Mouse (Mus musculus) stomach, embryonic 14.5 days (tissue): ENCODE measurements at regions not wholly inside any gene's neighbourhood (a gene's known extent, or its start where the extent isn't known, plus 50 kb on each side); places are given as distances from the start of the nearest gene placed in this dataset.

ENCODE experiments used
- ATAC-seq: fragments of 200-750 bp; cut with Nextera tagmentation; 2 replicates; pipeline ENCODE4 v1.8.0; 2017; ENCODE audit warnings: low read depth, moderate TSS enrichment; ENCODE audit not compliant: insufficient number of reproducible peaks, insufficient read depth, low FRiP score
- H3K27ac ChIP-seq: fragments of 300-500 bp; sonication (generic); 2 replicates; pipeline ENCODE4 v1.5.1; 2014; ENCODE audit warnings: mild to moderate bottlenecking, low read length, moderate library complexity, mixed read lengths
- H3K27me3 ChIP-seq: fragments of 300-500 bp; sonication (generic); 2 replicates; pipeline ENCODE4 v1.6.1; 2014; ENCODE audit warnings: low read length, control low read depth, mixed read lengths; ENCODE audit not compliant: control insufficient read depth, insufficient read depth
- H3K36me3 ChIP-seq: fragments of 300-500 bp; sonication (generic); 2 replicates; pipeline ENCODE4 v1.6.1; 2014; ENCODE audit warnings: mild to moderate bottlenecking, control low read depth, low read length, moderate library complexity, mixed read lengths; ENCODE audit not compliant: control insufficient read depth, insufficient read depth
- H3K4me1 ChIP-seq: fragments of 300-500 bp; sonication (generic); 2 replicates; pipeline ENCODE4 v1.6.1; 2014; ENCODE audit warnings: low read length, control low read depth, mixed read lengths; ENCODE audit not compliant: control insufficient read depth, insufficient read depth
- H3K4me2 ChIP-seq: fragments of 300-500 bp; sonication (generic); replicated peaks from 2 replicates; pipeline ENCODE4 v1.6.1; 2014; ENCODE audit warnings: low read depth, low read length, control low read depth
- H3K4me3 ChIP-seq: fragments of 300-500 bp; sonication (generic); 2 replicates; pipeline ENCODE4 v1.5.1; 2014; ENCODE audit warnings: low read depth, low read length, control low read depth
- H3K9ac ChIP-seq: fragments of 300-500 bp; sonication (generic); replicated peaks from 2 replicates; pipeline ENCODE4 v1.6.1; 2014; ENCODE audit warnings: low read depth, mild to moderate bottlenecking, control low read depth, low read length, moderate library complexity, mixed read lengths
- H3K9me3 ChIP-seq: fragments of 300-500 bp; sonication (generic); 2 replicates; pipeline ENCODE4 v1.6.1; 2016; ENCODE audit warnings: low read depth, low read length, control low read depth; ENCODE audit not compliant: control insufficient read depth
- whole genome bisulfite sequencing: fragments of 180-500 bp; shearing (Covaris S2); extraction: QIAGEN DNeasy Blood & Tissue Kit; methylation state at CpG from one replicate; pipeline ENCODE4 v1.1.7; 2014; 5-methylcytosine and 5-hydroxymethylcytosine counted together

DNA sequence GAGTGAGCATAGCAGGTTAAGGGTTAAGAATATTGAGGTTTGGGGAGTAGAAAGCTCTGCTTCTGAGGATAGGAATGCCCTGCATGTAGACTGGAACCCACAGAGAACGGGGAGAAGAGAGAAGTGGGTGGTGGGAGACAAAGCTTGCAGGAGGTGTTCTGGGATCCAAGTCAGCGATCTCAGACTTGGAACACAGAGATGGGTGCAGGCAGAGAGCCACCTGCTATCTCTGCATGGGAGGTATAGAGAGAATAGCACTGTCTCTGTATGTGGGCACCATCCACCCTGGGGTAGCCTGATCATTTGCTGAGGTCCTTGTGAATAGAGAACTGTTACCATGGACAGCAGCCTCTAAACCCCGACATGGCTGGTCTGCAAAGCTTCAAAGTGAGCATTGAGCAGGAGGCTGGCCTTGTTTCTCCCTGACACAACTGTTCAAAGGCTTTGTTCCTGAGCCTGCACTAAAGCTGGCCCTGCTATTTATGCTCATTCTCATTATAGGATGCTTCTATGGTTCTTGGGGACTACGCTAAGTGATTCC lies 138.1 kb upstream of the Gm3448 start:
- H3K4me2 ChIP-seq: no peak overlapping the region
- 64% methylated on average over 4 of the region's 4 CpGs for WGBS
- H3K36me3 ChIP-seq: no peaks in the 10 kb centered on the region
- H3K4me1 ChIP-seq: peaks cover under 1% of the 10 kb centered on the region; the same call in 1 of the 2 replicates
- H3K27ac ChIP-seq: no peak overlapping the region
- H3K4me3 ChIP-seq: no peak overlapping the region
- H3K9ac ChIP-seq: no peak overlapping the region
- ATAC-seq: no peak
- no peaks in the 10 kb centered on the region for H3K9me3 ChIP-seq
- no peaks in the 10 kb centered on the region for H3K27me3 ChIP-seq

GRCm38 (mm10) chr17:15177390-15177789 lies 136.1 kb upstream of the Gm3448 start:
- Histone ChIP-seq H3K36me3 (no peaks in the 10 kb centered on the region), H3K9me3 (no peaks in the 10 kb centered on the region), H3K4me3 (no peak overlapping the region), H3K27me3 (no peaks in the 10 kb centered on the region), H3K4me2 (no peak overlapping the region), H3K4me1 (peaks cover 7% of the 10 kb centered on the region; the same call in 1 of the 2 replicates), H3K9ac (no peak overlapping the region), H3K27ac (no peak overlapping the region)
- no peak for ATAC-seq
- WGBS: 71% methylated on average over 3 of the region's 3 CpGs

DNA sequence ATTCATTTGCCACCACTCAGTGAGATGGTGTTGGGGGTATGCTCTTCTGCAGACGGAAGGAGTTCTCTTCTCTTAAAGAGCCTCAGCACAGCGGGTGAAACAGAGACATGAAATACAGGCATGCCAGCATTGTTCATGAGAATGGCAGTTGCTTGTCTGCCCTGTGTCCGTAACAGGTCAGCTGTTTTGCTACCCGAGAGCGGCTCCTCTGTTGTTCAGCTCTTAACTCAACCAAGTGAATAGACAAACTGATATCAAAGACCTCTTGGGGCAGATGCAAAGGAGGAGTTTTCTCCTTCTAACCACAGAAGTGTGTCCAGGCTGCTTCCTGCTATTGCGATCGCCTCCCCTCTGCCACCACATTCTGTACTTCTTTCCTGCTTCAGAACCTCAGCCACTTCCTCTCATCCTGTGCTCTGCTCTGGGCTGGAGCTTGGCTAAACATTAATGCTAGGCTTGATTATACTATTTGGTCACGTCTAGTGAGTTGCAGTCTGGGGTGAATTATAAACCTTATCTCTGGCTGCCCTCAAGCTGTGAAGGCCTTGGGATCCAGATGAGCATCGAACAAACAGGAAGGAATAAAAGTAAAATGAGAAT lies 133.1 kb upstream of the Gm3448 start:
- H3K4me3 ChIP-seq: no peak overlapping the region
- H3K9me3 ChIP-seq: no peaks in the 10 kb centered on the region
- no peaks in the 10 kb centered on the region for H3K27me3 ChIP-seq
- H3K4me2 ChIP-seq: no peak overlapping the region
- peak; percentile 58; the same call in 1 of the 2 replicates for ATAC-seq
- no peak overlapping the region for H3K27ac ChIP-seq
- H3K4me1 ChIP-seq: peaks cover 7% of the 10 kb centered on the region; the same call in 1 of the 2 replicates
- WGBS: 68% methylated on average over 9 of the region's 9 CpGs
- H3K36me3 ChIP-seq: no peaks in the 10 kb centered on the region
- H3K9ac ChIP-seq: no peak overlapping the region

GRCm38 (mm10) chr17:15167927-15168326 lies 126.6 kb upstream of the Gm3448 start:
- Histone ChIP-seq H3K9me3 (no peaks in the 10 kb centered on the region), H3K4me3 (no peak overlapping the region), H3K27me3 (no peaks in the 10 kb centered on the region), H3K4me1 (no peaks in the 10 kb centered on the region), H3K4me2 (no peak overlapping the region), H3K36me3 (no peaks in the 10 kb centered on the region), H3K27ac (no peak overlapping the region), H3K9ac (no peak overlapping the region)
- ATAC-seq: no peak
- 87% methylated on average over 3 of the region's 3 CpGs for WGBS

GRCm38 (mm10) chr17:15157693-15158333 lies 116.5 kb upstream of the Gm3448 start:
- Histone ChIP-seq H3K9me3 (no peaks in the 10 kb centered on the region), H3K27ac (no peak overlapping the region)
- WGBS: 59% methylated on average over 5 of the region's 5 CpGs

DNA sequence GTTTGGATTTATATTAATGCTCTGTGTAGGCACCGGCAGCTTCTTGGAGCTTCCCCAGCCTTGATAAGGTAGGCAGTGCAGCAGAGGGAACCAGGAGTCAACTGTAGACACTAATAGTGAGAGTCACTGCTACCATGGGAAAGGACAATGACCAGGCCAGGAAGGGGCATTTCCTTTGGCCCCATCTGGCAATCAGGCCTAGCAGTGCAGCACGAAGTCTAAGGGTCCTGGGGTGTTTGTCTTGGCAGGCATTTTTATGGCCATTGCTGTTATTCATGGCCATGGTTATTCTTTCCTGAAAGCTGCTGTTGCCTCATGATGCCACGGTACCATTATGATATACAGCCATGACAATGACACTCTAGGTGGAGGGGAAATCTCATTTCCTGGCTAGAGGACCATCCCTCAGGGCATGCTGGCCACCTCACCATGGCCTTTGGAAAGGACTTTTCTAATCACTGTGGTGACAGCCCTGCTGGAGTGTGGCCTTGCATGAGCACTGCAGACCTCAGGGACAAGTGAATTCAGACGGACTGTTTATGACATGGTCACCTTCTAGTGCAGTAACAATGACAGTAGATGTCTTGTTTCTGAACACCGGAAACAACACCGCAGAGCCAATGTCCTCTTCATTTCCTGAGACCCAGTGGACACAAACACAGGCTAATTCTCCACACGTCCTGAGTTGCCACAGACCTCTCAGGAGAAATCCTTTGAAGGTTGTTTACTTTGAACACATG lies 111.8 kb upstream of the Gm3448 start:
- Histone ChIP-seq H3K4me2 (no peak overlapping the region), H3K4me3 (no peak overlapping the region), H3K27me3 (no peaks in the 10 kb centered on the region), H3K9me3 (no peaks in the 10 kb centered on the region), H3K36me3 (no peaks in the 10 kb centered on the region), H3K4me1 (no peaks in the 10 kb centered on the region; the same call in 1 of the 2 replicates), H3K9ac (no peak overlapping the region), H3K27ac (no peak overlapping the region)
- 70% methylated on average over 7 of the region's 7 CpGs for WGBS
- no peak for ATAC-seq

More at GRCm38 (mm10) chr17:15157693-15158333, 116.5 kb upstream of the Gm3448 start:
- no peak overlapping the region for H3K4me3 ChIP-seq
- no peaks in the 10 kb centered on the region for H3K27me3 ChIP-seq
- no peak overlapping the region for H3K4me2 ChIP-seq
- H3K9ac ChIP-seq: no peak overlapping the region
- no peak for ATAC-seq
- H3K4me1 ChIP-seq: no peaks in the 10 kb centered on the region; the same call in 1 of the 2 replicates
- no peaks in the 10 kb centered on the region for H3K36me3 ChIP-seq

DNA sequence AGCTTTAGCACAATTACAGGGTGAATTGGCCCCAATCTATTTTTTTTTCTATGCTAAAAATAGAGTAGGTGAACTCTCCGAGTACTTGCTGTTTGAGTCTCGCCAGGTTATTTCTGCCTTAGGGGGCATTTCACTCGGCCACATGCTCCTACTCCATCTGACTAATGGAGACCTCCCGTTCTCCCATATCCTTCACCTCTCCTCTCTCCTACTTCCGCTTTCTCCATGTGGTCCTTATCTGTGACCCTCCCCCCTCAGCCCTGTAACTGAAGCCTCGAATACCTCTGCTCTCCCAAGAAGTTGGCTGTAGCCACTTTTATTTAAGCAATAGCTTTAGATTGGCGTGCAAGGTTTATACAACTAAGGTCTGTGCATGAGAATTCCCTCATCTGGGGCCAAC lies 111.1 kb upstream of the Gm3448 start:
- Histone ChIP-seq H3K27me3 (no peaks in the 10 kb centered on the region), H3K36me3 (no peaks in the 10 kb centered on the region), H3K4me3 (no peak overlapping the region), H3K27ac (no peak overlapping the region), H3K4me1 (no peaks in the 10 kb centered on the region; the same call in 1 of the 2 replicates), H3K4me2 (no peak overlapping the region), H3K9me3 (no peaks in the 10 kb centered on the region), H3K9ac (no peak overlapping the region)
- WGBS: 45% methylated on average over 7 of the region's 7 CpGs
- no peak for ATAC-seq

DNA sequence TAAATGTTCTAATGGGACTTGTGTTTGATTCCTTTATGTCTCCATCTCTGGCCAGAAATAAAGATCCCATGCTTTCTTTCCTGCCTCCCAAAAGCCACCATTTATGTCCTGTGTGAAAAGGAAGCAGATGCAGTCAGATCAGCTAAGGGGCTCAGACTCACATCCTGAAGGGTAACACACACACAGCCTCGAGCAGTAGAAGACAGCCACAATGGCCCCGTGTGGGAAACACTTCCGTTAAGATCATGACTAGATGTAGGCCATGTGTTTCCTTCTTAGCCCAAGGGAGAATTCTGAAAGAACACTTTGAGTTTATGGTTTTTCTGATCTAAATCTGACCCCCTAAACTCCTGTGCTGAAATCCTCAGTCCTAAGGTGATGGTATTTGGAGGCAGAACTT lies 110.4 kb upstream of the Gm3448 start:
- no peaks in the 10 kb centered on the region for H3K9me3 ChIP-seq
- no peak overlapping the region for H3K27ac ChIP-seq
- 72% methylated on average over 3 of the region's 3 CpGs for WGBS

More for the DNA sequence above, 110.4 kb upstream of the Gm3448 start:
- Histone ChIP-seq H3K4me3 (no peak overlapping the region), H3K27me3 (no peaks in the 10 kb centered on the region), H3K4me1 (no peaks in the 10 kb centered on the region; the same call in 1 of the 2 replicates), H3K36me3 (no peaks in the 10 kb centered on the region), H3K9ac (no peak overlapping the region), H3K4me2 (no peak overlapping the region)
- no peak for ATAC-seq
